Mouse (Mus musculus): Measurements from ENCODE around the gene Krt17. TPM values are rescaled to one million over a fixed set of nuclear protein-coding genes. Genes with fewer than 3 reads are reported as not detected.

Krt17 gene
- polyA plus RNA-seq, 1 experiment: not detected

DNA sequence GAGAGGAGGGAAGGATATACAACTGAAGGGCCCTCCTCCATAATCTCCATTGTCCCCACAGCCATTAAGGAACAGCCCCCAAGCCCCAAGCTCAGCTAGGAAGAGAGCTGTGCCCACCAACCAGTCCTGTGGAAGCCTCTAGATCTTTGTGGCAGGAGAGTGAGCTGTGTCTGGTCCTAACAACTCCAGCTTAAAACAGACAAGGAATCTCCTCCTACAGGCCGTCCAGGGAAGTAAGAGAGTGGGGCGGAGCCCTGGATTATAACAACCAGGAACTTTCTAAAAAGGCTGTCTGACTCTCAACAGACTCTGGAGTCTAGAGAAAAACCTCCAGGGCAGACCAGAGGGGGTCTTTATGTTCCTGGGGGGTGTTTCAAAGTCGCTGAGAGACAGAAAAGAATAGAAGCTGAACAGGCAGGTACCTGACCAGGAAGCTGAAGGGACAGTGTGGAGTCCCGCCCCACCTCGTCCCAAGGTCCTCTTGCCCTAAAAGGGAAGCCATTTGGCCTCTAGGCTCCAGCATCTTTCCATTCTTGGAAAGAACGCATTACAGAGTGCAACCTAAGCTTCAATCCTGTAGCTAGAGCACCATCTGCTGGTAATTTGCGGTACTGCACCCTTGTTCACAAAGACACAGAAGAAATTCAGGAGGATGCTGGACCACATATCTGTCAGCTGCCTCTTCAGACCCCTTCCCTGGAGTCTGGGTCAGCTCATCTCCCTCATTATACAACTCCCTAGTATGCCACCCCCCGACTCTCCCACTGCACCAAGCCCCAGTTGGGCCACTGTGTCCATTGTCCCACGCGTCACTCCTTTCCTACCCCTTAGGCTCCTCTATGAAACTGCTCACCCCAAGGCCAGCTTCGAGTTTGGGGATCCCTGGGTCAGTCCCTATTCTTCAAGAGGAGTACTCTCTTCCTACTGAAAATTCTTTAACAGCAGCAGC, 21.0 kb upstream of the Krt17 start:
- H3K27ac ChIP-seq (ENCODE audit: control insufficient read depth, insufficient read depth, low read depth, low read length): no peak overlapping the region
- no peaks in the 10 kb centered on the region for H3K27me3 ChIP-seq (ENCODE audit: control insufficient read depth, insufficient read depth, low read length)
- H3K4me1 ChIP-seq (ENCODE audit: control insufficient read depth, insufficient read depth, low read length): no peaks in the 10 kb centered on the region
- no peak overlapping the region for H3K4me3 ChIP-seq (ENCODE audit: control insufficient read depth, low read depth, low read length)
- no peaks in the 10 kb centered on the region for H3K36me3 ChIP-seq (ENCODE audit: control insufficient read depth, insufficient read depth, low read length)
- TF ChIP-seq CTCF (IDR thresholded peaks at IDR 0.05; ENCODE audit: control insufficient read depth, insufficient read depth, insufficient replicate concordance, low read depth, low read length): peak; percentile 66; the same call in 1 of the 2 replicates
- no peak for TF ChIP-seq POLR2A (IDR thresholded peaks at IDR 0.05; ENCODE audit: control insufficient read depth, low read depth, low read length)

DNA sequence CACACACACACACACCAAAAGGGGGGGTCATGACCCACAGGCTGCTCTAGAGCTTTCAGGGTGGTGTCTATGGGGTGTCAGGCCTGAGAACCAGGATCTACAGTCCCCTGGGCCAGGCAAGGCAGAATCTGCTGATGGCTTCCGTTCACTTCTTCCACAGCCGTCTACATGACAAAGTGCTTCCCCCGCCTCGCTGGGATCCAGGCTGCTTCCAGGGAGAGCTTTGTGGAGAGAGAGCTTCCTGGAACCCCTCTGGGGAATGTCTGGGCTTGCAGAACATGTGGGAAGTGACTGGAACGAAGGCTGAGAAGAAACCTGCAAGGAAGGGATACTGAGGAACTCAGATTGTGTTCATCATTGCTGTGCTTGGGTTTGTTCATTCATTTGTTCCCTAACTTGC, 17.9 kb upstream of the Krt17 start:
- no peaks in the 10 kb centered on the region for H3K4me1 ChIP-seq (ENCODE audit: control insufficient read depth, insufficient read depth, low read length)
- TF ChIP-seq POLR2A (IDR thresholded peaks at IDR 0.05; ENCODE audit: control insufficient read depth, low read depth, low read length): no peak
- TF ChIP-seq CTCF (IDR thresholded peaks at IDR 0.05; ENCODE audit: control insufficient read depth, insufficient read depth, insufficient replicate concordance, low read depth, low read length): no peak
- H3K27ac ChIP-seq (ENCODE audit: control insufficient read depth, insufficient read depth, low read depth, low read length): no peak overlapping the region
- no peaks in the 10 kb centered on the region for H3K27me3 ChIP-seq (ENCODE audit: control insufficient read depth, insufficient read depth, low read length)
- H3K36me3 ChIP-seq (ENCODE audit: control insufficient read depth, insufficient read depth, low read length): no peaks in the 10 kb centered on the region
- H3K4me3 ChIP-seq (ENCODE audit: control insufficient read depth, low read depth, low read length): no peak overlapping the region

DNA sequence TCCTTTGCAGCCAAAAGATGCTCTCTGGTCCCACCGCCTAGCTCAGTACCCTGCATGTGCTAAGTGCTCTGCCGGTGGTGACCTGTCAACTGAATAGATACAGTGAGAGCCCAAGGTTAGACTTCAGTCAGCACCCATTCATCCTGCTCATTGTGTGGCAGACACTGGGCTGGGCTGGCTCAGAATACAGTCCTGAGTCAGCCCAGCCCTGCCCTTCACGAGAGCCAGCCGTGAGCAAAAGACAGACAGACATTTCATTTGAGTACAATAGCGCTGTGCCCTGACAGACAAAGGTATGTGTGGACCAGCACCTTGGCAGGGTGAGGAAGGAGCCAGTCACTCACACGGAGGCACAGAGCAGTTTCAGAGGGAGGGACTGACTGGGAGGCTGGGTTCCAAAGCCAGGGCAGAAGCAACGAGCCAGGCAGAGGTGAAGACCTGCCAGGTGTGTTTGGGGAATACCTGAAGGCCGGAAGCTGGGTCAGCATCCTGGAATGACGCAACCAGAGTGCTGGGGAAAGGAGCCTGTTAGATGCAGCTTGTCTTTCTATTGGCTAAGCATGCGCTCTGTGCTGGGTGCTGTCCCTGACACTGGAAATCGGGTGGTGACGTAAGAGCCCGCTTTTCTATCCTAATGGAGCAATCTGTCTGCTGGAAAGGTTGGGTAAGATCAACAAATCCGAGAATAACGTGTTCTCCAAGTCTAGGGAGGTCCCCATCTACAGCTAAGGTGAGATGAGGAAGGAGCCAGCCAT, 17.1 kb upstream of the Krt17 start:
- no peak overlapping the region for H3K27ac ChIP-seq (ENCODE audit: control insufficient read depth, insufficient read depth, low read depth, low read length)
- H3K36me3 ChIP-seq (ENCODE audit: control insufficient read depth, insufficient read depth, low read length): no peaks in the 10 kb centered on the region
- no peak overlapping the region for H3K4me3 ChIP-seq (ENCODE audit: control insufficient read depth, low read depth, low read length)

DNA sequence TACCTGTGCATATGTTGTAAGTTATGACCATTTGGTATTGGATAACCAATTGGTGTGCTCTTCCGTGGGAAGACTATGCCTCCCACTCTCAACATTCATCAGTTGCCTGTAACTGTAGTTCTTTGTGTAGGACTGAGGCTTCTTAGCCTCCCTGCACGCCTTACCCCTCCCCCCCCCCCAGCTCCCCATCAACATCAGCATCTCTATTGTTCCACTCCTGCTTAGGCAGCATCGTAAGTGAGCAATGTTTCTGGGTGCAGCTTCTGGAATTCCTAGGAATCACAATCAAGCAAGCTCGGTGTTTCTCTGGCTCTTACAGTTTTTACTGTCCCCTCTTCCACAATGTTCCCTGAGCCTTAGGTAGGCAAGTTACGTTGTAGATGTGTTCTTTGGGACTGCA, 14.6 kb upstream of the Krt17 start:
- TF ChIP-seq CTCF (IDR thresholded peaks at IDR 0.05; ENCODE audit: control insufficient read depth, insufficient read depth, insufficient replicate concordance, low read depth, low read length) (no peak), POLR2A (IDR thresholded peaks at IDR 0.05; ENCODE audit: control insufficient read depth, low read depth, low read length) (no peak)
- Histone ChIP-seq H3K27me3 (ENCODE audit: control insufficient read depth, insufficient read depth, low read length) (no peaks in the 10 kb centered on the region), H3K27ac (ENCODE audit: control insufficient read depth, insufficient read depth, low read depth, low read length) (no peak overlapping the region), H3K4me3 (ENCODE audit: control insufficient read depth, low read depth, low read length) (no peak overlapping the region), H3K4me1 (ENCODE audit: control insufficient read depth, insufficient read depth, low read length) (no peaks in the 10 kb centered on the region), H3K36me3 (ENCODE audit: control insufficient read depth, insufficient read depth, low read length) (no peaks in the 10 kb centered on the region)

More for the DNA sequence above, 17.1 kb upstream of the Krt17 start:
- TF ChIP-seq CTCF (IDR thresholded peaks at IDR 0.05; ENCODE audit: control insufficient read depth, insufficient read depth, insufficient replicate concordance, low read depth, low read length) (no peak), POLR2A (IDR thresholded peaks at IDR 0.05; ENCODE audit: control insufficient read depth, low read depth, low read length) (no peak)
- Histone ChIP-seq H3K4me1 (ENCODE audit: control insufficient read depth, insufficient read depth, low read length) (no peaks in the 10 kb centered on the region), H3K27me3 (ENCODE audit: control insufficient read depth, insufficient read depth, low read length) (no peaks in the 10 kb centered on the region)

DNA sequence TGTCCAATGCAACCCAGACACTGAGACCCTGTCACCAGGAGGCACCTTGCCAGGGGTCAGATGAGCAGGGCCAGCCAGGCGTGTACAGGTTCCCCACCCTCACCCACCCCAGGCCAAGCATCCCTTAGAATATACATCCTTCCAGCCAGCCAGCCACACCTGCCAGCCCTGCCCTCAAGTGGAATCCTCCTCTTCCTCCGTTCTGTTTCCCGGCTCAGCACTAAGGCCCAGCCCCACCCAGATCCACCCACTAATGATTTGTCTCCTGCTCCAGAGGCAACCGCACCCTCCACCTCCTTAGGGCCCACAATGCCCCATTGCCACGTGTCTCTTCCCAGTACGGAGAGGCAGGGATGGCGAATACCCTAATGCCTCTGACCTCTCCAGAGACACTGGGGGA, 13.9 kb upstream of the Krt17 start:
- Histone ChIP-seq H3K27me3 (ENCODE audit: control insufficient read depth, insufficient read depth, low read length) (no peaks in the 10 kb centered on the region), H3K36me3 (ENCODE audit: control insufficient read depth, insufficient read depth, low read length) (no peaks in the 10 kb centered on the region), H3K4me3 (ENCODE audit: control insufficient read depth, low read depth, low read length) (no peak overlapping the region), H3K27ac (ENCODE audit: control insufficient read depth, insufficient read depth, low read depth, low read length) (no peak overlapping the region), H3K4me1 (ENCODE audit: control insufficient read depth, insufficient read depth, low read length) (no peaks in the 10 kb centered on the region)
- no peak for TF ChIP-seq CTCF (IDR thresholded peaks at IDR 0.05; ENCODE audit: control insufficient read depth, insufficient read depth, insufficient replicate concordance, low read depth, low read length)

DNA sequence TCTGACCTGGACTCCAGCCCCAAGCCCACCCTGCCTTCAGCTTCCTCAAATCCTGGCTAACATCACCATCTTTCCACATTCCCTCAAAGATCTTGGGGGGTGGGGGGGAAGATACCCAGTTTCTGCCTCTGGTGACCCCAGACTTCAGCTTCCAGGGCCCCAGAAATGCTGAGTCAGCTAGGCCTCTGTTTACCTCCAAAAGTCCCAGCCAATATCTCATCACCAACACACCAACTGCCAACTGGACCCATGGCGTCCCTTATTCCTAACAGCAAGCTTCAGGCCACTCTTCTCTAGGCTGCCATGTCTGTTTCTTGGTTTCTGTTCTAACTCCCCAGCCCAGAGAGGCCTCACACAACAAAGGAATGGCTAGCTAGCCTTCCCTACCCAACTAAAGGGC, 11.0 kb upstream of the Krt17 start:
- H3K4me1 ChIP-seq (ENCODE audit: control insufficient read depth, insufficient read depth, low read length): no peaks in the 10 kb centered on the region
- TF ChIP-seq POLR2A (IDR thresholded peaks at IDR 0.05; ENCODE audit: control insufficient read depth, low read depth, low read length) (no peak), CTCF (IDR thresholded peaks at IDR 0.05; ENCODE audit: control insufficient read depth, insufficient read depth, insufficient replicate concordance, low read depth, low read length) (no peak)
- H3K36me3 ChIP-seq (ENCODE audit: control insufficient read depth, insufficient read depth, low read length): no peaks in the 10 kb centered on the region
- no peaks in the 10 kb centered on the region for H3K27me3 ChIP-seq (ENCODE audit: control insufficient read depth, insufficient read depth, low read length)
- no peak overlapping the region for H3K27ac ChIP-seq (ENCODE audit: control insufficient read depth, insufficient read depth, low read depth, low read length)
- H3K4me3 ChIP-seq (ENCODE audit: control insufficient read depth, low read depth, low read length): no peak overlapping the region

DNA sequence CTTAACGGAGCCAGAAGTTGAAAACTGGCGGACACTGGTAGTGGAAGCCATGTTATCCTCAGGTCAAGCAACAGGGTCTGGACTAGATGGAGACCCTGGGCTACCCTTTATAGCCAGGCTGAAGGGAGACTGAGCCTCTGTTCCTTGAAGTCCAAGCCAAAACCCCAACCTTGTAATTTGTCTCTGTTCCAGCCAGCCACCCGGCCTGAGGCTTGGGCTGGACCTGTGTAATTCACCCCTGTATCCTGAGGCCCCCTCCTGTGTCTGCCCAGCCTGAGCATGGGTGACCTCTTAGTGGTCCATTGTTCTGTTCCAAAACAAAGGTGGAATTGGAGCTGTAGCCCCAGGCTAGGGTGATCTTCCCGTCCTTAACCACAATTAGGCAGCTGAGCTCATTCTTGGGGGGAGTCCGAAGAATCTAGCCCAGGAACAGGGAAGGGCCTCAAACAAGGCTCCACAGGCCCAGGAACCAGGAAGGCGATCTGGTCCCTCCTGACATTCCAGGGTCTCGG, 9.0 kb upstream of the Krt17 start, which contains the start of gene Krt42:
TSS of gene Krt42 (minus strand) at position 51 of the 512 bp plus-strand sequence.
- Histone ChIP-seq H3K4me3 (ENCODE audit: control insufficient read depth, low read depth, low read length) (no peak within 1 kb of the TSS), H3K27me3 (ENCODE audit: control insufficient read depth, insufficient read depth, low read length) (no peaks in the 10 kb centered on the region), H3K36me3 (ENCODE audit: control insufficient read depth, insufficient read depth, low read length) (no peaks in the 10 kb centered on the region), H3K27ac (ENCODE audit: control insufficient read depth, insufficient read depth, low read depth, low read length) (no peak within 1 kb of the TSS), H3K4me1 (ENCODE audit: control insufficient read depth, insufficient read depth, low read length) (no peaks in the 10 kb centered on the region)
- TF ChIP-seq CTCF (IDR thresholded peaks at IDR 0.05; ENCODE audit: control insufficient read depth, insufficient read depth, insufficient replicate concordance, low read depth, low read length) (no peak), POLR2A (IDR thresholded peaks at IDR 0.05; ENCODE audit: control insufficient read depth, low read depth, low read length) (no peak)

Data from testis, adult 2 months (tissue).